Mouse (Mus musculus) heart, postnatal 0 days (tissue): ENCODE results near the gene Hras. TPM values are rescaled to one million over a fixed set of nuclear protein-coding genes. Genes with fewer than 3 reads are reported as not detected.
A peak's percentile ranks its signal among the peaks of the same experiment; 100 is the strongest.

Experiments used
- ATAC-seq: fragments of 200-750 bp; cut with Nextera tagmentation; 2 replicates; pipeline ENCODE4 v1.8.0; 2017; ENCODE audit warnings: low read depth, moderate number of reproducible peaks, moderate library complexity; ENCODE audit not compliant: insufficient read depth
- DNase-seq: peaks from one replicate; pipeline ENCODE4 v3.0.0-alpha.2; 2016; ENCODE audit warnings: low spot score
- H3K27ac ChIP-seq: fragments of 300-500 bp; sonication (generic); 2 replicates; pipeline ENCODE4 v1.5.1; 2014; ENCODE audit warnings: low read depth, mild to moderate bottlenecking
- H3K27me3 ChIP-seq: fragments of 300-500 bp; sonication (generic); 2 replicates; pipeline ENCODE4 v1.6.1; 2014; ENCODE audit warnings: low read length, mixed read lengths; ENCODE audit not compliant: control insufficient read depth, insufficient read depth
- H3K36me3 ChIP-seq: fragments of 300-500 bp; sonication (generic); replicated peaks from 2 replicates; pipeline ENCODE4 v1.6.1; 2014; ENCODE audit warnings: low read length, mixed read lengths; ENCODE audit not compliant: control insufficient read depth, insufficient read depth
- H3K4me1 ChIP-seq: fragments of 300-500 bp; sonication (generic); 2 replicates; pipeline ENCODE4 v1.6.1; 2014; ENCODE audit warnings: antibody characterized with exemption; ENCODE audit not compliant: control insufficient read depth, insufficient read depth
- H3K4me2 ChIP-seq: fragments of 300-500 bp; sonication (generic); 2 replicates; pipeline ENCODE4 v1.6.1; 2014; ENCODE audit warnings: low read depth, mild to moderate bottlenecking, low read length, moderate library complexity
- H3K4me3 ChIP-seq: fragments of 300-500 bp; sonication (generic); 2 replicates; pipeline ENCODE4 v1.5.1; 2014; ENCODE audit warnings: low read depth, low read length
- H3K9ac ChIP-seq: fragments of 300-500 bp; sonication (generic); replicated peaks from 2 replicates; pipeline ENCODE4 v1.6.1; 2014; ENCODE audit warnings: low read depth, low read length, mixed read lengths
- H3K9me3 ChIP-seq: fragments of 300-500 bp; sonication (generic); replicated peaks from 2 replicates; pipeline ENCODE4 v1.6.1; 2016; ENCODE audit warnings: low read length; ENCODE audit not compliant: control insufficient read depth
- CTCF ChIP-seq: IDR thresholded peaks from 2 replicates; pipeline ENCODE4 v1.5.1; 2016; ENCODE audit warnings: antibody characterized with exemption, control low read depth, low read depth
- EP300 ChIP-seq: IDR thresholded peaks from 2 replicates; pipeline ENCODE4 v1.6.1; 2016; ENCODE audit warnings: antibody characterized with exemption, low read depth
- WGBS: fragments of 180-500 bp; shearing (Covaris S2); extraction: QIAGEN DNeasy Blood & Tissue Kit; methylation state at CpG from one replicate; pipeline ENCODE4 v1.1.7; 2014; 5-methylcytosine and 5-hydroxymethylcytosine counted together
- microRNA counts: library from miRNA; unstranded; fragments of <30 nt; microRNA quantifications from one replicate; lab custom pipeline; 2015
- microRNA-seq: library from miRNA; unstranded; fragments of <30 nt; microRNA quantifications from one replicate; pipeline ENCODE4, GENCODE M21; 2016
- polyA plus RNA-seq: library from polyadenylated mRNA; unstranded; fragments of >200 nt; fragmentation: Nextera tagmentation; extraction: Ambion mirVana; gene quantifications from 2 replicates; pipeline ENCODE4 v1.2.1, GENCODE M21; 2015
- total RNA-seq: library from RNA; depleted of rRNA; stranded (reverse); fragments of >200 nt; gene quantifications from 2 replicates; pipeline ENCODE4 v1.2.3, GENCODE M21; 2014; ENCODE audit warnings: low replicate concordance; rRNA removed

The Hras gene
- total and polyA plus RNA-seq, 2 experiments from 2014 or later: 72.2 to 78.9 TPM

GRCm38 (mm10) chr7:141143112-141143511, 50.7 kb downstream of the Hras start:
- Histone ChIP-seq H3K9ac (no peak overlapping the region), H3K9me3 (no peaks in the 10 kb centered on the region), H3K27ac (no peak overlapping the region), H3K4me1 (no peaks in the 10 kb centered on the region), H3K4me3 (no peak overlapping the region), H3K36me3 (peaks cover 27% of the 10 kb centered on the region), H3K27me3 (no peaks in the 10 kb centered on the region), H3K4me2 (no peak overlapping the region)
- WGBS: 54% methylated on average over 5 of the region's 5 CpGs
- TF ChIP-seq EP300 (no peak), CTCF (peak; percentile 41)
- ATAC-seq: peak; percentile 11; the same call in 1 of the 2 replicates
- DNase-seq: no peak

- 84% methylated on average over 4 of the region's 4 CpGs for WGBS
- Histone ChIP-seq H3K4me3 (no peak overlapping the region), H3K4me2 (no peak overlapping the region), H3K9ac (no peak overlapping the region), H3K36me3 (peaks cover 32% of the 10 kb centered on the region), H3K4me1 (no peaks in the 10 kb centered on the region), H3K27ac (no peak overlapping the region), H3K9me3 (no peaks in the 10 kb centered on the region), H3K27me3 (no peaks in the 10 kb centered on the region)
- DNase-seq (no peak), ATAC-seq (no peak)
- TF ChIP-seq CTCF (no peak), EP300 (no peak)
These were observed 52.5 kb downstream of the Hras start for GRCm38 (mm10) chr7:141141326-141141725.

MicroRNAs encoded within 50 kb of the gene (microRNA counts, 519-probe panel; counts per million panel counts)
- microRNA mmu-miR-210 (lab: Ali Mortazavi, UCI): 5,683 counts per million, percentile 74 among the panel's probes with 10 or more counts

Small RNAs within 50 kb of the gene (microRNA-seq; reads per million reads assigned to microRNA genes)
- gene Mir210: 1,367 reads per million, percentile 82 among the genes with 10 or more reads in this experiment

Other genes starting within 250 kb of the Hras start
- 3.4 TPM in 1 of 2 replicates, not detected in the other for gene Ifitm5, start 243.7 kb downstream of the Hras start, total RNA-seq
- 0.56 and 0.87 TPM in 2 replicates for gene Ifitm5, start 243.7 kb downstream of the Hras start, polyA plus RNA-seq
- gene Gm45717, start 238.1 kb downstream of the Hras start, total RNA-seq: not detected in 2 replicates
- gene Gm45717, start 238.1 kb downstream of the Hras start, polyA plus RNA-seq: 0.36 TPM in 1 of 2 replicates, not detected in the other
- 172 and 232 TPM in 2 replicates for gene Ifitm2, start 238.0 kb downstream of the Hras start, total RNA-seq
- 516 and 534 TPM in 2 replicates for gene Ifitm2, start 238.0 kb downstream of the Hras start, polyA plus RNA-seq
- 1.4 and 23.1 TPM in 2 replicates for gene Ifitm1, start 226.8 kb downstream of the Hras start, total RNA-seq
- 4.1 and 6.6 TPM in 2 replicates for gene Ifitm1, start 226.8 kb downstream of the Hras start, polyA plus RNA-seq
- 148 and 324 TPM in 2 replicates for gene Ifitm3, start 183.2 kb downstream of the Hras start, total RNA-seq
- gene Ifitm3, start 183.2 kb downstream of the Hras start, polyA plus RNA-seq: 202 and 230 TPM in 2 replicates
- gene Ifitm6, start 176.1 kb downstream of the Hras start, total RNA-seq: not detected in 2 replicates
- gene Ifitm6, start 176.1 kb downstream of the Hras start, polyA plus RNA-seq: 0.30 and 0.74 TPM in 2 replicates
- not detected in 2 replicates for gene Gm17387, start 164.9 kb downstream of the Hras start, total RNA-seq
- gene Gm17387, start 164.9 kb downstream of the Hras start, polyA plus RNA-seq: not detected in 2 replicates
- gene B4galnt4, start 132.9 kb downstream of the Hras start, total RNA-seq: 0.43 TPM in 1 of 2 replicates, not detected in the other
- 0.10 TPM in 1 of 2 replicates, not detected in the other for gene B4galnt4, start 132.9 kb downstream of the Hras start, polyA plus RNA-seq
- gene Pkp3, start 115.8 kb downstream of the Hras start, total RNA-seq: 3.8 TPM in 1 of 2 replicates, not detected in the other
- gene Pkp3, start 115.8 kb downstream of the Hras start, polyA plus RNA-seq: 0.19 and 0.20 TPM in 2 replicates
- 10.3 and 16.8 TPM in 2 replicates for gene Sigirr, start 93.4 kb downstream of the Hras start, total RNA-seq
- gene Sigirr, start 93.4 kb downstream of the Hras start, polyA plus RNA-seq: 4.2 and 5.1 TPM in 2 replicates
- not detected in 2 replicates for gene Ano9, start 76.2 kb downstream of the Hras start, total RNA-seq
- gene Ano9, start 76.2 kb downstream of the Hras start, polyA plus RNA-seq: 0.04 and 0.07 TPM in 2 replicates
- 22.3 and 35.5 TPM in 2 replicates for gene Ptdss2, start 71.6 kb downstream of the Hras start, total RNA-seq
- 54.8 and 56.9 TPM in 2 replicates for gene Ptdss2, start 71.6 kb downstream of the Hras start, polyA plus RNA-seq
- gene Rnh1, start 21.1 kb downstream of the Hras start, total RNA-seq: 157 and 172 TPM in 2 replicates
- gene Rnh1, start 21.1 kb downstream of the Hras start, polyA plus RNA-seq: 88.3 and 90.2 TPM in 2 replicates
- gene Lrrc56, start 152 bp upstream of the Hras start, total RNA-seq: 1.1 and 5.6 TPM in 2 replicates
- gene Lrrc56, start 152 bp upstream of the Hras start, polyA plus RNA-seq: 2.9 TPM in 2 replicates
- gene Lmntd2, start 20.1 kb upstream of the Hras start, total RNA-seq: 0.12 TPM in 1 of 2 replicates, not detected in the other
- 0.07 and 0.15 TPM in 2 replicates for gene Lmntd2, start 20.1 kb upstream of the Hras start, polyA plus RNA-seq
- gene Rassf7, start 21.9 kb upstream of the Hras start, total RNA-seq: 6.7 and 43.2 TPM in 2 replicates
- 5.8 and 7.1 TPM in 2 replicates for gene Rassf7, start 21.9 kb upstream of the Hras start, polyA plus RNA-seq
- 28.9 and 31.9 TPM in 2 replicates for gene Phrf1, start 34.8 kb upstream of the Hras start, total RNA-seq
- gene Phrf1, start 34.8 kb upstream of the Hras start, polyA plus RNA-seq: 17.4 and 20.4 TPM in 2 replicates
- gene Irf7, start 72.5 kb upstream of the Hras start, total RNA-seq: 10.0 and 18.8 TPM in 2 replicates
- 6.2 and 7.5 TPM in 2 replicates for gene Irf7, start 72.5 kb upstream of the Hras start, polyA plus RNA-seq
- not detected in 2 replicates for gene Cdhr5, start 82.8 kb upstream of the Hras start, total RNA-seq
- not detected in 2 replicates for gene Cdhr5, start 82.8 kb upstream of the Hras start, polyA plus RNA-seq
- not detected in 2 replicates for gene Sct, start 85.1 kb upstream of the Hras start, total RNA-seq
- 1.0 and 1.6 TPM in 2 replicates for gene Sct, start 85.1 kb upstream of the Hras start, polyA plus RNA-seq
- gene Drd4, start 98.0 kb upstream of the Hras start, total RNA-seq: not detected in 2 replicates
- gene Drd4, start 98.0 kb upstream of the Hras start, polyA plus RNA-seq: 0.07 TPM in 1 of 2 replicates, not detected in the other
- 26.4 and 30.6 TPM in 2 replicates for gene Deaf1, start 133.7 kb upstream of the Hras start, total RNA-seq
- gene Deaf1, start 133.7 kb upstream of the Hras start, polyA plus RNA-seq: 21.2 and 22.0 TPM in 2 replicates
- gene Tmem80, start 133.7 kb upstream of the Hras start, total RNA-seq: 23.6 and 33.0 TPM in 2 replicates
- gene Tmem80, start 133.7 kb upstream of the Hras start, polyA plus RNA-seq: 29.8 and 29.9 TPM in 2 replicates
- gene Eps8l2, start 144.9 kb upstream of the Hras start, total RNA-seq: 2.7 and 8.9 TPM in 2 replicates
- 0.67 and 0.69 TPM in 2 replicates for gene Eps8l2, start 144.9 kb upstream of the Hras start, polyA plus RNA-seq
- gene Taldo1, start 198.2 kb upstream of the Hras start, total RNA-seq: 151 and 173 TPM in 2 replicates
- gene Taldo1, start 198.2 kb upstream of the Hras start, polyA plus RNA-seq: 225 and 238 TPM in 2 replicates
- gene Gatd1, start 220.1 kb upstream of the Hras start, total RNA-seq: 29.4 and 32.7 TPM in 2 replicates
- gene Gatd1, start 220.1 kb upstream of the Hras start, polyA plus RNA-seq: 19.9 and 24.2 TPM in 2 replicates
- 0.27 and 3.2 TPM in 2 replicates for gene Cend1, start 235.5 kb upstream of the Hras start, total RNA-seq
- gene Cend1, start 235.5 kb upstream of the Hras start, polyA plus RNA-seq: 1.7 and 1.8 TPM in 2 replicates
- 9.7 and 17.7 TPM in 2 replicates for gene Slc25a22, start 243.9 kb upstream of the Hras start, total RNA-seq
- gene Slc25a22, start 243.9 kb upstream of the Hras start, polyA plus RNA-seq: 11.8 and 13.1 TPM in 2 replicates